Mouse (Mus musculus) spleen, postnatal 14 days (tissue): ENCODE results near the gene Cd200r4.
"Not testable (repeated sequence)": the region's sequence is repeated elsewhere in the genome, so short reads cannot be mapped to it uniquely, and the experiment has no call there.

Experiments used
- DNase-seq, 2 experiments: peaks; one replicate each; pipeline ENCODE4 v3.0.0; 2021 to 2022; ENCODE audit warnings: low spot score in 2 of 2

Cd200r4 gene

DNA sequence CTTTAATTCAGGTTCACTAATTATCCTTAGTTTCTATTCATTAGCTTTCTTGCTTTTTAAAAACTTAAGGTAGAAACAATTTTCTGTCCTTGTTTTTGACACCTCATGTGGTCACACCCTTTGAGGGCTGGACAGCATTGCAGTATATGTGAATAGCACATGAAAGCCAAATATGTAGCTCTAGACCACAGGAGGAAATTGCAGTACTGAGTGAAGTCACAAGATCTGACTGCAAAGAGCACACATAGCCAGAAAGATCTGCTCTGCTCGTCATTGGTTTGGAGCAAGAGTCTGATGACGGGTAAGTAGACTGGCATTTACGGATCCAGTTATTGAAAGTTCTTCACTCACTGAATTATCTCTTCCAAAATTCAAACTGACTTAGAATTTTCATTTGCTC, at the start of gene Cd200r4:
Gene Cd200r4 (plus strand): TSS at position 190 of the 400 bp plus-strand sequence.
- no peak for DNase-seq

DNA sequence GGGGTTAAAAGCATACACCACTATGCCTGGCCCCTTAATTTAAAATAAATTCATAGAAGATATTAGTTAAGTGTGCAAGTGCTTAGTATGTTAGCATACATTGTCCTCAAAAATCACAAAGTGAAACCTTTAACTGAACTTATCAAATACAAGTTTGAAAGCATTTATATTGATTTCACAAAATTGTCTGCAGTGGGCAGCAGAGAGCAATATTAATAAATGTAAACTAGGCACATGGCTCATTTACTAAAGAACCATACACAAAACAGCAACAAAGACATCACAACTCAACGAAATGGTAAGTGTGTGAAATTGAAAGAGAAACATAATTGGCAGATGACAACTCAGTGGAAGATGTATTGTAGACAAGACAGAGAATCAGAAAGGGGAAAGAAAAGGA, 49.7 kb upstream of the Cd200r4 start:
- DNase-seq = no peak

DNA sequence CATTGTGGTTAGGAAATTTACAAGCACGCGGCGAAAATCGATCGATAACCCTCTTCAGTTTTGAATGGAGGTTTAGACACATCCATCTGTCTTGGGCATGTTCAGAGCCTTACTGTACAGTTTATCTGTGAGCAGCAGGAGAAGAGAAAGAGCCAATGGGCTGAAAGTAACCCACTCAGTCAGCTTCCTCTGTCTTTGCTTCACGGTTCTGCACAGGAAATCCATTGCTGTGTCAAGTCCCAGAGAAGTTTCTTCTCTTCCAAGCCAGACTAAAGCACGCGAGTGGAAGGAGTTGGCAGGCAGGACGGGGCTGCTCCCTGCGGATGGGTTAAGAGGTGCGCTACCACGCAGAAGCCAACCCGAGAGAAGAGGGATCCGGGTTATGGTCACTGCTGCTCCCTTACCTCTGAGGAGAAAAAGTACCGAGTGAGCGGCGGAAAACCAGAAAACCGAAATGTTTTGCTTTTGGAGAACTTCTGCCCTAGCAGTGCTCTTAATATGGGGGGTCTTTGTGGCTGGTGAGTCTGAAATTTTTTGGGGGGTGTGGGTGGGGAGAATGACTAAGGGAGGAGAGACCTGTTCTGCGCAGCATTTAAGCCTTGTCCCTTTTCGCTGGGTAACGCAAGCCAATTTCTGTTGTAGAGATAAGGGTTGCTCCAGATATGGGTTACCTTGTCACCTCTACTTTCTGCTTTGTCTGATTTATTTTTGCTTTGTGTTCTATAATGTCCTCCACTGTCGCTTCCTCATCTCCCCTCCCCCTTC, 45.8 kb upstream of the Cd200r4 start, which contains the start of gene Cd200r1:
Gene Cd200r1 (plus strand): TSS at position 182 of the 765 bp plus-strand sequence.
- no peak for DNase-seq

DNA sequence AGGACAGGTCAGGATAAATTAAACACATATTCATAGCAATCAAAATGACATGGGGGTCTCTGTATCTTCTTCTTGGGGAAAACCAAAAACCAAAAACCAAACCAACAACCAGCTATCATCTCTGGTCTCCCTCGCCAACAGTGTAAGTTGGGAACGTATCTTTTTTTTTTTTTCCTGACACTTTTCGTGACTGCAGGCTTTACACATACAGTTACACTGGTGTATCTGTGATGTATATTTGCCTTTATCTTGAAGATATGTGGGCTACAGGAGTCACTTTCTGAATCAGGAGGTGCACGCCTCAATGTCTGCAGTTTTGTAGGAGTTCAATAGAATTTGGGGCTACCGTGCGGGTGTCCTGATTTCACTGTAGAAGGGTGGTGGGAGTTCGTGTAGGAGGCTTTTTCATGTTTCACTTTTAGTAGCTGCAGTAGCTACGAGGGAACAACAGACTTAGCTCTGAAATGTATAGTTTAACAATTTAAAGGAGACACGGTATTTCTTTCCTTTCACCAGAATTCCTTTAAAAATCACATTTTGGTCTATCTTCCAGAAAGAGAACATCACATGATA, 45.1 kb upstream of the Cd200r4 start:
- no peak for DNase-seq

DNA sequence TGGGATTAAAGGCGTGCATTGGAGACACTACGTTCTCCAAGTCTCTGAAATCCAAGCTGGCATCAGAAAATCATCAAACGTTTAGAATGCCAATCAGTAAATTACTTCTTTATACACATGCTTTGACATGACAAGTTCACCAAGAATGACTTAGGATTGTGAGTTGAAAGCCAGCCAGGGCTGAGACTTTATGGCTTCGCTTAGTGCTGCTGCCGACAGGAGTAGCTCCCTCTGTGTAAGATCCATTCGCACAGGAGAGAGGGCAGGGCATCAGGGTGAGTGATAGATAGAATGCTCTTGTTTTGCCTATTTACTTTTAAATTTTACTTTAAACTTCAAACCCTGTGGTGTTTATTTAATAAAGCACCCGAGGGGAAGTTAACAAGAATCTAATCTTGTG, 44.0 kb upstream of the Cd200r4 start:
- no peak for DNase-seq

DNA sequence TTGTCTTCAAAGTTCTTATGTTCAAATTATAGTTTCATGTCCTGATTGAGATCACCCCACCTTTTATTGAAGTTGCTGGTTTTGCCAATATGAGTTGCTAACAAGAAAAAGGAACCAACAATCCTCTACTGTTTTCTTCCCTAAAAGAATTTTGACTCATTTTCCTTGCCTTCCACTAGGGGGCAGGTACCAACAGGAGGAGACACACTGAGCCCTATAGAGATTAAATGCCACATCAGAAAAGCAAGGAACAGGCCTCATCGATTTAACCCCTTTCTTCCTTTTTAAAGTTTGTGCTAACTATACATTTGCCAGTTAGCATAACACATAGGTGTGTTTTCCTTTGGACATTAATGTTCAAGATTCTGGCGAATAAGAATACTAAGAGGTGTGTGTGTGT, 43.6 kb upstream of the Cd200r4 start:
- DNase-seq = no peak

DNA sequence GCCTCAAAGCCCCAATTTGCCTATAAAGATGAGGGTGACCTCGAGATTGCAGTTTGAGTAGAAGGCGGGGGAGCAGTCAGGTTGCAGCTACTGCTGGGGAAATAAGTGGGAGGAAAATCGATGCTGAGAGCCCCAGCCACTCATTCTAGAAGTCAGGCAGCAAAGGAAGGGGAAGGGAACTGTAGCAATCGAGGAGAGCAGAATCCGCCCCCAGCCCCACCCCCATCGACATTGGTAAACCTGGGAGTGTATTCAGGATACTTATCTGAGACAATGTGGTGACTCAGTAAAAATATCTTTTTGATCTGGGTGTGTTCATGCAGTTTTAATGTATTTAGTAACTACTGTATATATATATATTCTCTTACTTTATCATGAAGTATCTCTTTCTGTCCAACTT, 39.0 kb upstream of the Cd200r4 start:
- DNase-seq = no peak

DNA sequence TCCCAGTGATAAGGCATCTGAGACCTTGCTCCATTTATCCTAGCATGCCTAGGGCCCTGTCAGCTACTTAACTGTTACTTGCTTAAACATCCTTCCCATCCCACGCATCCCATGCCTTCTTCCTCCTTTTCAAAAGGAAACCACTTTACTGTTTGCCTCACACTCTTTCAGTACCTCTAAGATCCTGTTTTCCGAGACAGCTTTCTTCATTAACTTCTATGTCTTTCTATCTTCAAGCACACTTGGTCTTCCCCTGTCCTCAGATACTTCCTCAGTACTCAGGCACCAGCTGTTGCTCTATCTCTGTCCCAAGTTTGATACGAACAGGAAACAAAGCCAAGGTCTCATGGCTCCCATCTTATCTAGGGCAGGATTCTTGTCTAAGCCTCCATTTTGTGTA, 37.9 kb upstream of the Cd200r4 start:
- no peak for DNase-seq

DNA sequence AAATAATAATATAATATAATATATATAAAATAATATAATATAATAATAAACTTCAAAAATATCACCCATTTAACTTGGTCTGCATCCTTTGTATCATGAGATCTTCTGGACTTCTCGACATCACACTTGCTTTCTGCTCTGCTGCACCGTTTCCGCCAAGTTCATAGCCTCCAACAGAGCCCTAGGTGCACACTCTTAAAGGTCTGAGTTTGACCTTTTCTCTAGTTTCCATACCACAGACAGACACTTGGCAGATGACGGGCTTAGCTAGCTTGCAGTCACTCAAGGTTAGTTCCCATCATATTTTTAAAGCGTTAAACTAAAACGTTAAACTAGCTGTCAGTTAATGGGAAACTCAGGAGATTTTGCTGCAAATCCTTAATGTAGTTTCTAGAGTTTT, 37.3 kb upstream of the Cd200r4 start:
- no peak for DNase-seq

DNA sequence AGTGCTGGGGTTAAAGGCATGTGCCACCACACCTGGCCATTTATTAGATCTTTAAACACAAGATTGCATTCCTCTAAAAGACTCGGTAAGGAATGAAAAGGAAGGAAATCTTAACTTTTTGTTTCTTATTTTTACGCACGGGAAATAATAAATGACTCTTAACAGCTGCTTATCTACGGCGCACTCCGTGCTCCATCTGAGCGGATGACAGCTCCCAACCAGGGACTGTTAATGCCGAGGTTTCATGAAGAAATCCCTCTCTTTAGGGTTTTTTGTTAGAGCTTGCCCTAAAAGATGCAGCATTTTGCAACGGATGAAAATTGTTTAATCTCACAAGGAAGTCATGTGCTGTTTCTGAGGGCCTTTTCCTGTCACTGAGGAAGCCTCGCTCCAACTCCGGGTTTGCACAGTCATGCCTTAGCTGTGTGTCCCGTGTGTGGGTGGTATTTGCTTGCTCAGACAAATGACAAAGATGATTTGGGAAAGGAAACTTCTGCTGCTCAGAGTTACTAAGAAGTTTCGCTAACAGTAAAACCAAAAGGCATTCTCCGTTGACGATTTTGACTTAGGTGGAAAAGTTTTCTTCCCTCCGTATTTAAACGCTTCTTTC, 32.9 kb upstream of the Cd200r4 start:
- DNase-seq = no peak

DNA sequence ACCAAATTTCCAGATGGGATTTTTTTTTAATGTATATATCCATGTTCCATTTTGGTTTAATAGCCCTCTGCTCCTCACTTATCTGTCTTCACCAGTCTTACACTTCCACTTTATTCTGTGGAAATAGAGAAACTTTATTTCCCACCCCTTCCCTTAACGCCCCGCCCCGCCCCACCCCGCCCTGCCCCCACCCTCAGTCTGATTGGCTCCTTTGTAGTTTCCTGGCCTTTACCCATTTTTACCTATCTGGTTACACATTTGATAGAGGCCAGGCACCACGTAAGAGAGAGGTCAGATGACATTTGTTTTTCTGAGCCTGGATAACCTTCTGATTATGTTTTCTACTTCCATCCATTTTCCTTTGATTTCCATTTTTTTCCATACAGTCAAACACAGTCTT, 32.0 kb upstream of the Cd200r4 start:
- DNase-seq = no peak

DNA sequence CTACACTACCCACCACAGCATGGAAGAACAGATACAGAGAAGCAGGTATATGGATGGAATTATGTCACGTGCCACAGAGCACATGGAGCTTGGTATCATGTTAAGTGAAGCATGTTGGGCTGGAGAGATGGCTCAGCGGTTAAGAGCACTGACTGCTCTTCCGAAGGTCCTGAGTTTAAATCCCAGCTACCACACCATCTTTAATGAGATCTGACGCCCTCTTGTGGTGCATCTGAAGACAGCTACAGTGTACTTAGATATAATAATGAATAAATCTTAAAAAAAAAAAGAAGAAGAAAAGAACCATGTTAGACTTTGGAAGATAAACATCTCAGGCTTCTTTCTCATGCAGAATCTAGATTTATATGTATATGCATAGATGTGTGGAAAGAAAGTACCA, 30.8 kb upstream of the Cd200r4 start:
- no peak for DNase-seq

DNA sequence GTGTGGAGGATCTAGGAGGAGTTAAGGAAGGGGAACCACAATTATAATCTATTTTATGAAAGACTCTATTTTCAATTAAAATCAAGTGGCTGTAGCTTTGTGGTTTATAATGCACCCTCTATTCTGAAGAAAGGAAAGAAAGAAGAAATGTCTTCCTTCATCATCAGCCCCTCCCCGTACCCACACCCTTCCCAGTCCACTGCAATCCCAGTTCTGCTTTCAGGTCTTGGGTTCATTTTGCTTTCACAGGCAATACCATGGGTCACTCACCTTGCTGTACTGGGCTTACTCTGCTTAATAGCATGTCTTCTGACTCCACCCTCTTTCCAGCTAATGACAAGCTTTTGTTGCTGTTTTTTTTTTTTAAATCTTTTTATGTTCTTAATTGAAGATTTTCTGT, 24.6 kb upstream of the Cd200r4 start:
- no peak for DNase-seq

DNA sequence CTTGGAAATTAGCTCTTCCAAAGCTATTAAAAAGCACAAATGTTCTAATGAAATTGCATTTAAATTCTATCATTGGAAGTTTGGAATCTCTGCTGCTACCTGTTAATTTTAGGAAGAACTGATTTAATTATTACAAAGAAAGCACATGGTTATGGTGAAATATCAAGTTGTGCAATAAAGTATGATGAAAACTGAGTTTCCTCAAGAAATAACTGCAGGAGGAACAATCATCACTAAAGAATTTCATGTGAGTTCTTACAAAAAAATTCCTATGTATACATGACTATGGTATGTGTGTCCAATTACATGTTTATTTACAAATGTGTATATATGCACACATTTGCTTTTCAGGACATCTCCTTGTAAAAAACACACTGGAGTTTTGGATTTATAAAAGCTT, 17.1 kb upstream of the Cd200r4 start:
- DNase-seq = no peak

DNA sequence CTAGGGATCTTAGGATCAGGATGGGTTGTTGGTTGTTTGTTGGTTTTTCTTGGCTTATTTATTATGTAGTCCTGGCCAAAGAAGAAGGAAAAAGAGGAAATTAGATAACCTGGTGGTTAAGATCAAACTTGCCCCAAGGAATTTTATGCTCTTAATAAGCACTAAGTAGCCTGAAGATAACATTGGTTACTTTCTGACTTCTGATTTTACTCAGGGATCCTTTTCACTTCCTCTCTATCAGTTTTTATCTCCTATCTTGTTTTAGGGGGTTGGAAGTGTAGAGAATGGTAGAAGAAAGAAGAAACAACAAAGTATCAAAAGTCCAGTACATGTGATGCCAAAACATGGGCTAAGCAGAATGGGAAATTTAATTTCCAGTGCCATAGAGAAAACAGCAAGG, 5.6 kb upstream of the Cd200r4 start:
- DNase-seq = no peak

DNA sequence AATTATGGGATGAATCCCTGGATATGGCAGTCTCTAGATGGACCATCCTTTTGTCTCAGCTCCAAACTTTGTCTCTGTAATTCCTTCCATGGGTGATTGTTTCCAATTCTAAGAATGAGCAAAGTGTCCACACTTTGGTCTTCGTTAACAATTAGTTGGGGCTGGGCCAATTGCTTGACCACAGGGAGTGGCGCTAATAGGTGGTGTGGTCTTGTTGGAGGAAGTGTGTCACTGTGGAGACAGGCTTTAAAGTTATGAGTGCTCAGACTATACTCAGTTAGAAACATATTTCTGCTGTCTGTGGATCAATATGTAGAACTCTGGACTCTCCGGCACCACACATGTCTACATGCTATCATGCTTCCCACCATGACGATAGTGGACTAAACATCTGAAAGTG, 1.3 kb upstream of the Cd200r4 start:
- DNase-seq = not testable (repeated sequence)

DNA sequence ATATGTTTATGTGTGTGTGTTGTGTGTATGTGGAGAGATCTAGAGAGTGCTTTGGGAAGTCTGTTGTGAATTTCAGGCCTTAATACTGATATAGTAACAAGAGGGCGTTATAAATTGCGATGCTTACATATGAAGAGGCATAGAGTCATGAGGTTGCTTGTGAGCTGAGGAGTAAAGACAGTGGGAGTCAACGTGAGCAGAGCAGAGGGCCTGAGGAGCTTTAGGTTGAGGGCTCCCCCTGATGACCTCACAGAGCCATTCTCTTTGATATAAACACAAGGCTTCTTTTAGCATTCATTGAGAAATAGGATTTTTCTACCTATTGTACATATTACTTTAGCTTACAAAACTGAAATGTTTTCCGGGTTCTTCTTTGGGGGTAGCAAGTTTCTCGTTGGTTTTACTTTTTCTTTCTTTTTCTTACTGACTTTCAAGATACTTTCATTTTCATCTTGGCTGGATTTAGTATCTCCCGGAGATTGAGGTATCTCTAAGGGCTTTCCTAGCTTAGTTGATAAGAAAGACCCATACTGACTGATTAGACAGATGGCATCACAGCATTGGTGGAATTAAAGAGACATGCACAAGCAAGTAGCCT, 1.0 kb downstream of the Cd200r4 start:
- DNase-seq = no peak

DNA sequence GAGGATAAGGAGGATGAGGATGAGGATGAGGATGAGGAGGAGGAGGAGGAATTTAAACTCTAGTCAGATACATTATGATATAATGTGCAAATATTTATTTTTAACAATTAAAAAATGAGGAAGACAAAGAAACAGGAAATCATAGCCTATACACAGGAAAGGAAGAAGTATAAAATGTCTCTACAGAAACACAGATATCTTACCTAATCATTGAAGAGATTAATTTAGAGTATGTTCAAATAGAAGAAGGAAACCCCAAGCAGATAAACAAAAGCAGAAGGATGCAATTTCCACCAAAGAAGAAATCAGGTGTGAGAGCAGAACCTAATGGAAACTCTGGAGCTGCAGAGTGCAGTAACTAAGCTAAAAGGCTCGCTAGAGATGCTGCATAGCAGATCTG, 6.5 kb downstream of the Cd200r4 start:
- no peak for DNase-seq

DNA sequence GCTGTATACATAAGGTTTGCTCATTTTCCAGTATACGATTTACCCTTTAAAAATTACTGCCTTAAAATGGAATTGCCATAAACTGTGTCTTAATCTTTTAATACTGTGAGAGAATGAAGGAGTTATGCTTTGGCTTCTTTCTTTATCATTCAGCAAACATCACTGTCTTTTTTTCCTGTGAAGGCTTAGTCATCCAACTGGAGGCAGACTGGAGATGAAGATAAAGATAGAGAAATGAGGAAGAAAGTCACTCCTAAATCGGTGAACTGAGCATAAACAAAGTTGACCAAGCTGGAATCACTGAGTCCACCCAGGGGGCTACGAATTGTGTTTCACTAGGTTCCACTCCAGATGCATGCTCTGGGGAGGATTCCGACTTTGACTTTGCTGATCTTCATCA, 9.0 kb downstream of the Cd200r4 start:
- no peak for DNase-seq

DNA sequence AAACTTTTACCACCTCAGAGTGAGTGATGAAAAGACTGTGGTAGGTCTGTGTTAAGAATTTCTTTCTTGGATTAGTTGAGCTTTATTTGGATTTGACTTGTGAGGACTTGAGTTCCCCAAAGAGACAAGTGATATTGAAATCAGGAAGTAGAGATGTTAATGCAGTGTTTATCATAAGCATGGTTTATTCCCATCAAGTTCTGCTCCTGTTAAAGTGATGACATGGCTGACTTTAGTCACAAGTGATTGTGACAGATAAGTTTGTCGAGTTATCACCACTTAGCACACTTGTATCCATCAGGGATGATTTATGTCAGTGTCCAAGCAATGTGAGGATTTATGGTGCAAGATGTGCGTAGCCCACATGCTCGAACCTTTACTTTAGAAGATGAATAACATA, 20.8 kb downstream of the Cd200r4 start:
- DNase-seq = no peak

DNA sequence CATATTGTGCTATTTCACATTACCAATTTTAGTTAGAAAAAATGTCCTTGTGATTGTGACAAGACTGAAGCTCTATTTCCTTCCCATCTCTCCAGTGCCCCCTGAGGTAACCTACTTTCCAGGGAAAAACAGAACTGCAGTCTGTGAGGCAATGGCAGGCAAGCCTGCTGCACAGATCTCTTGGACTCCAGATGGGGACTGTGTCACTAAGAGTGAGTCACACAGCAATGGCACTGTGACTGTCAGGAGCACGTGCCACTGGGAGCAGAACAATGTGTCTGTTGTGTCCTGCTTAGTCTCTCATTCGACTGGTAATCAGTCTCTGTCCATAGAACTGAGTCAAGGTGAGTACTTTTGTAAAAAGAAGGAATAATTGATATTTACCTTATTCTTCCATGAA, 21.7 kb downstream of the Cd200r4 start:
- not testable (repeated sequence) for DNase-seq

DNA sequence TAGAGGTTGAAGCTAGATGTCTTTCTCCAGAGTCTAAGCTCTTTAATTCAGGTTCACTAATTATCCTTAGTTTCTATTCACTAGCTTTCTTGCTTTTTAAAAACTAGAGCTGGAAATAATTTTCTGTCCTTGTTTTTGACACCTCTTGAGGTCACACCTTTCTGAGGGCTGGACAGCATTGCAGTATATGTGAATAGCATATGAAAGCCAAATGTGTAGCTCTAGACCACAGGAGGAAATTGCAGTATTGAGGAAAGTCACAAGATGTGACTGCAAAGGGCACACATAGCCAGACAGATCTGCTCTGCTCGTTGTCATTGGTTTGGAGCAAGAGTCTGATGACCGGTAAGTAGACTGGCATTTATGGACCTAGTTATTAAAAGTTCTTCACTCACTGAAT, 55.3 kb downstream of the Cd200r4 start, which contains the start of gene Cd200r2:
Gene Cd200r2 (plus strand): TSS at position 301 of the 400 bp plus-strand sequence.
- DNase-seq = no peak

DNA sequence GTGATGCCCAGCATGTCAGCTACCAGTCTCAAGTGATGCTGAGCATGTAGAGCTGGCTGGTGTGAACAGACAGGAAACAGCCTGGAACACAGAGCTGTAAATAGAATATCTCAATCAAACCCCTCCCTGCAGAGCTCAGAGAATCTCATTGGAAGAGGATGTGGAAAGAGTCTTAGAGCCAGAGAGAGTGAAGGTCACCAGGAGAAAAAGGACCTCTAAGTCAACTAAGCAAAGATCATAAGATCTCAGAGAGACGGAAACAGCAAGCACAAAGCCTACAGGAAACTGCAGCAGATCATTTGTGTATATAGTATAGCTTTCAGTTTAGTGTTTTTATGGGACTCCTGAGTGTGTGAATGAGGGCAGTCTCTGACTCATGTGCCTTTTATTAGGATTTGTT, 63.6 kb downstream of the Cd200r4 start:
- no peak for DNase-seq
